Mouse (Mus musculus) layer of hippocampus, postnatal 14 days (tissue): Measurements from ENCODE around the gene Ifitm2. TPM values are rescaled to one million over a fixed set of nuclear protein-coding genes. Genes with fewer than 3 reads are reported as not detected.
A peak's percentile ranks its signal among the peaks of the same experiment; 100 is the strongest.
"Not testable (repeated sequence)": the region's sequence is repeated elsewhere in the genome, so short reads cannot be mapped to it uniquely, and the experiment has no call there.

Experiments
- DNase-seq, 2 experiments: peaks; one replicate each; pipeline ENCODE4 v3.0.0; 2021 to 2022; ENCODE audit warnings: low spot score in 2 of 2, mixed read lengths in 1 of 2
- long read RNA-seq, 2 experiments: library from polyadenylated mRNA; stranded (forward); transcript quantifications; one replicate each; pipeline ENCODE4 v2.0.0; 2021
- total RNA-seq, 2 experiments: library from RNA; stranded (reverse); gene quantifications; 2 replicates each; pipeline ENCODE4 v1.2.3; 2021

Gene Ifitm2
- 10 to 100 TPM; 15.1 to 20.8 TPM for total RNA-seq
- long read RNA-seq, experiment 1, partial matches to known transcripts: 0 of 4 reads
- long read RNA-seq, experiment 1, other reads (novel, unspliced or antisense): 0 of 4 reads
- long read RNA-seq, experiment 2, transcript Ifitm2-201 (2 exons, 655 nt): major isoform, 21 of 21 reads
- long read RNA-seq, experiment 2, partial matches to known transcripts: 0 of 21 reads
- long read RNA-seq, experiment 2, other reads (novel, unspliced or antisense): 0 of 21 reads

GRCm38 (mm10) chr7:140955758-140956555, at the start of gene Ifitm2, which contains the start of gene Gm45717:
TSS of gene Ifitm2 (minus strand) at chr7:140955987.
TSS of gene Gm45717 (minus strand) at chr7:140955937.
- DNase-seq: no peak

GRCm38 (mm10) chr7:141003248-141004010, 47.6 kb upstream of the Ifitm2 start:
- no peak for DNase-seq

- no peak for DNase-seq
These were observed 45.3 kb upstream of the Ifitm2 start for GRCm38 (mm10) chr7:141000881-141001708.

GRCm38 (mm10) chr7:140998853-140999700, 43.3 kb upstream of the Ifitm2 start:
- no peak for DNase-seq

GRCm38 (mm10) chr7:140997817-140998216, 42.0 kb upstream of the Ifitm2 start:
- DNase-seq: no peak

- no peak for DNase-seq
These were observed 35.4 kb upstream of the Ifitm2 start for GRCm38 (mm10) chr7:140991117-140991689.

GRCm38 (mm10) chr7:140990622-140991021, 34.8 kb upstream of the Ifitm2 start:
- no peak for DNase-seq

- DNase-seq: no peak
These were observed 34.4 kb upstream of the Ifitm2 start for GRCm38 (mm10) chr7:140990185-140990584.

- DNase-seq: no peak
These were observed 33.2 kb upstream of the Ifitm2 start for GRCm38 (mm10) chr7:140989022-140989421.

GRCm38 (mm10) chr7:140987182-140988138, 31.7 kb upstream of the Ifitm2 start:
- peak in 1 of 2 experiments; percentile 12 for DNase-seq

GRCm38 (mm10) chr7:140982971-140983370, 27.2 kb upstream of the Ifitm2 start:
- DNase-seq: no peak

- no peak for DNase-seq
These were observed 25.9 kb upstream of the Ifitm2 start for GRCm38 (mm10) chr7:140981704-140982103.

GRCm38 (mm10) chr7:140976720-140977119, 20.9 kb upstream of the Ifitm2 start:
- not testable (repeated sequence) for DNase-seq

- no peak for DNase-seq
These were observed 19.7 kb upstream of the Ifitm2 start for GRCm38 (mm10) chr7:140975465-140975864.

- DNase-seq: no peak
These were observed 19.2 kb upstream of the Ifitm2 start for GRCm38 (mm10) chr7:140974940-140975339.

GRCm38 (mm10) chr7:140973396-140974165, 17.8 kb upstream of the Ifitm2 start:
- no peak for DNase-seq

GRCm38 (mm10) chr7:140971479-140972171, 15.8 kb upstream of the Ifitm2 start:
- DNase-seq: no peak
